Mouse (Mus musculus): ENCODE measurements around the gene Ndufb2.

DNA sequence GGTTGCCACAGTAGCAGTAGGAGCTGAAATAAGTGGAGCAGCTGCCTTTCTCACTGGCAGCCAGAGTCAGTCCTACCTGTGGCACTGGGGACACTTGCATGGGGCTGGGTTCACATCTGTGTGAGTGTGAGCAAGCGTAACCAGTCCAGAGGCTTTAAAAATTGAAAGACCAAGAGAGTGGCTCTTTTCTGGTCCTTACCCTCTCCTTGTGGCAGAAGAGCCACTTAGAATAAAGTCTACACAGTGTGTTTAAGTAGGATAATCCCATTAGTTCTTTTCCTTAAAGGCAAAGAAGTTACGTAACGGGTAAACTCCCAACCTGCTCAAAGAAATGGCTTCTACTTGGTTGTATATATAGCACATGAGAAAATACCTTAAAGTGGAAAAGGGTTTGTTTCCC, 8.5 kb downstream of the Ndufb2 start:
- TF ChIP-seq CTCF (IDR thresholded peaks at IDR 0.05): no peak
- TF ChIP-seq POLR2A (IDR thresholded peaks at IDR 0.05; ENCODE audit: insufficient read depth, low read depth, low read length): no peak
- TF ChIP-seq EP300 (IDR thresholded peaks at IDR 0.05; ENCODE audit: insufficient read depth, low read depth, low read length): no peak

All from heart, adult 2 months (tissue).